Comparison of ENCODE assay signal across 10 mouse cellular contexts in the genomic region with DNA sequence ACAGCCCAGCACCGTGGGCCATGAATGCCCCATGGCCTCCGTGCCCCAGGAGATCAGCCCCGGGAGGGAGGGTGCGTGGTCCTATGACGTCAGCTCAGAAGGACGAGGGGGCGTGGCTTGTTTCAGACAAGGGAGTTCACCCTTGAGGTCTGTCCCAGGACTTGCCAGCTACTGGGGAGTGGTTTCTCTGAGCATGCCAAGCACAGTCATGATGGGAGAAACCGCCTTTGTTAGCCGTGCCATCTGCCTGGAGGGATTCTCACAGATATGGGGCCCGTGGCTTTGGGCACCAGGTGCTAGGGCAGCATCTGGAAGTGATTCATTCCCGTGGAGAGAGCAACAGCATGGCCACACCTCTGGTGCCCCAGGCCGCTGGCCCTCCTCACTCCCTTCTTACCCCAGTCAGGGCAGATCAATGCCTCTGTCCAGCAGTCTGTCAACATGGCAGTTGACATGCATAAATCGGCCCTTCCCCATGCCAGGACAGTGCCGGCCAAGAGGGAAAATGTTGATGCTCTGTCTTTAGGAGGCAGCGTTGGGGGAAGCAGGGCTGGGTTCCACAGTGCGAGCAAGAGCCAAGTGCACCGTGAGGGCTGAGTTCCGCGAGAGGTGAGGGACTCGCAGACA.
DNase-seq lines count a peak whose midpoint lies in the region; TF ChIP-seq lines count a peak whose summit lies in the region.
"Had no signal": no experiment of that assay in that cellular context is flagged by ENCODE, and none has a peak within 500 bp of the region (broad histone marks: within the 10 kb centered on the region; RNA-seq: fewer than 3 reads in every experiment).

No protein-coding gene starts in this region.

- H3K4me1 ChIP-seq in limb, embryonic 10.5 days, result peaks cover 35% of the 10 kb centered on the region

- no peak for TF ChIP-seq CTCF in gastrocnemius, adult 2 months (IDR thresholded peaks at IDR 0.05)

- H3K27ac ChIP-seq in gastrocnemius, adult 2 months, result peak overlapping the region; percentile 64
- 0 out of 2 replicates have a peak overlapping the region, but pooled peaks have one; percentile 22 for H3K27ac ChIP-seq in limb, embryonic 10.5 days
- H3K27ac ChIP-seq: layer of hippocampus, adult 2 months had no signal

- no peaks in the 10 kb centered on the region for H3K36me3 ChIP-seq in limb, embryonic 10.5 days

- 69% methylated on average over 20 of the region's 20 CpGs for WGBS in limb, embryonic 10.5 days

- intact Hi-C loops in gastrocnemius, adult 2 months (cut with DNase I), result no loop called here
- intact Hi-C loops in gastrocnemius, postnatal 36 days (cut with DNase I), result no loop called here

- no peaks in the 10 kb centered on the region for H3K9me3 ChIP-seq in limb, embryonic 10.5 days (replicated peaks)

- no peaks in the 10 kb centered on the region for H3K27me3 ChIP-seq in limb, embryonic 10.5 days (ENCODE audit: low read depth, poor library complexity, severe bottlenecking)

- DNase-seq in gastrocnemius, adult 2 months, result peak; percentile 56
- no peak for DNase-seq in gastrocnemius, postnatal 36 days
- DNase-seq in retina, postnatal 1 day, result peak; percentile 18
- DNase-seq in retina, embryonic 14.5 days (ENCODE audit: low spot score), result no peak
- no peak for DNase-seq in limb, embryonic 10.5 days (ENCODE audit: low spot score)
- DNase-seq in thymus, postnatal 25 days, result peak; percentile 16
- no peak for DNase-seq in cerebellum, adult 11-12 months
- no peak for DNase-seq in cerebellum, adult 18-20 months
- DNase-seq: embryo, embryonic 11 days had no signal

- H3K4me3 ChIP-seq in gastrocnemius, adult 2 months, result no peak overlapping the region
- H3K4me3 ChIP-seq in limb, embryonic 10.5 days, result no peak overlapping the region
- H3K4me3 ChIP-seq: layer of hippocampus, adult 2 months had no signal

Comparison
In these comparisons a context has a peak if more than half of its experiments do, and no peak if none do; other contexts are left out.
1. DNase-seq: peak in gastrocnemius, adult 2 months (single experiment), retina, postnatal 1 day (single experiment) and thymus, postnatal 25 days (single experiment); none in gastrocnemius, postnatal 36 days (0 of 2), retina, embryonic 14.5 days (single experiment), limb, embryonic 10.5 days (single experiment), cerebellum, adult 11-12 months (single experiment) and cerebellum, adult 18-20 months (0 of 2).